Mouse (Mus musculus) midbrain, embryonic 14.5 days (tissue): ENCODE measurements around the gene Stk31. TPM values are rescaled to one million over a fixed set of nuclear protein-coding genes. Genes with fewer than 3 reads are reported as not detected.

ENCODE experiments used
- ATAC-seq: fragments of 200-750 bp; cut with Nextera tagmentation; 2 replicates; pipeline ENCODE4 v1.8.0; 2017; ENCODE audit warnings: moderate number of reproducible peaks, moderate library complexity; ENCODE audit not compliant: low FRiP score, low TSS enrichment
- DNase-seq: peaks from one replicate; pipeline ENCODE4 v3.0.0-alpha.2; 2015
- H3K27ac ChIP-seq: fragments of 300-500 bp; sonication (generic); replicated peaks from 2 replicates; pipeline ENCODE4 v1.5.1; 2014; ENCODE audit warnings: mild to moderate bottlenecking, low read depth, low read length, moderate library complexity
- H3K27me3 ChIP-seq: fragments of 300-500 bp; sonication (generic); 2 replicates; pipeline ENCODE4 v1.6.1; 2014; ENCODE audit warnings: low read length, control low read depth, mixed read lengths; ENCODE audit not compliant: control insufficient read depth, insufficient read depth
- H3K36me3 ChIP-seq: fragments of 300-500 bp; sonication (generic); 2 replicates; pipeline ENCODE4 v1.6.1; 2014; ENCODE audit warnings: low read length, control low read depth; ENCODE audit not compliant: control insufficient read depth, insufficient read depth
- H3K4me1 ChIP-seq: fragments of 300-500 bp; sonication (generic); 2 replicates; pipeline ENCODE4 v1.6.1; 2014; ENCODE audit warnings: mild to moderate bottlenecking, antibody characterized with exemption, low read length, control low read depth; ENCODE audit not compliant: control insufficient read depth, insufficient read depth
- H3K4me2 ChIP-seq: fragments of 300-500 bp; sonication (generic); 2 replicates; pipeline ENCODE4 v1.6.1; 2014; ENCODE audit warnings: mild to moderate bottlenecking, low read length, moderate library complexity
- H3K4me3 ChIP-seq: fragments of 300-500 bp; sonication (generic); replicated peaks from 2 replicates; pipeline ENCODE4 v1.5.1; 2014; ENCODE audit warnings: low read depth, low read length
- H3K9ac ChIP-seq: fragments of 300-500 bp; sonication (generic); replicated peaks from 2 replicates; pipeline ENCODE4 v1.6.1; 2014; ENCODE audit warnings: mild to moderate bottlenecking, low read length, moderate library complexity
- H3K9me3 ChIP-seq: fragments of 300-500 bp; sonication (generic); 2 replicates; pipeline ENCODE4 v1.6.1; 2016; ENCODE audit warnings: low read length, control low read depth, mixed read lengths; ENCODE audit not compliant: control insufficient read depth
- WGBS: fragments of 180-500 bp; shearing (Covaris S2); extraction: QIAGEN DNeasy Blood & Tissue Kit; methylation state at CpG from one replicate; pipeline ENCODE4 v1.1.7; 2014; 5-methylcytosine and 5-hydroxymethylcytosine counted together
- polyA plus RNA-seq: library from polyadenylated mRNA; unstranded; fragments of >200 nt; fragmentation: Nextera tagmentation; extraction: Ambion mirVana; gene quantifications from 2 replicates; pipeline ENCODE4 v1.2.1, GENCODE M21; 2014

The Stk31 gene
- not detected in 2 replicates for polyA plus RNA-seq

GRCm38 (mm10) chr6:49395316-49395715, at the start of gene Stk31:
Gene Stk31, plus strand, starts transcription at chr6:49395604.
- Histone ChIP-seq H3K9ac (no peak within 1 kb of the TSS), H3K9me3 (no peaks in the 10 kb centered on the region), H3K4me1 (no peaks in the 10 kb centered on the region), H3K4me3 (no peak within 1 kb of the TSS), H3K27me3 (no peaks in the 10 kb centered on the region), H3K27ac (no peak within 1 kb of the TSS), H3K4me2 (no peak within 1 kb of the TSS), H3K36me3 (no peaks in the 10 kb centered on the region)
- 84% methylated on average over 34 of the region's 34 CpGs for WGBS
- DNase-seq (no peak), ATAC-seq (no peak)

- H3K9ac ChIP-seq: no peak overlapping the region
- H3K27ac ChIP-seq: no peak overlapping the region
- no peaks in the 10 kb centered on the region for H3K36me3 ChIP-seq
- no peak overlapping the region for H3K4me3 ChIP-seq
- no peaks in the 10 kb centered on the region for H3K9me3 ChIP-seq
- H3K4me1 ChIP-seq: no peaks in the 10 kb centered on the region
- WGBS: 90% methylated on average over 7 of the region's 7 CpGs
- no peak for ATAC-seq
- no peak for DNase-seq
- no peaks in the 10 kb centered on the region for H3K27me3 ChIP-seq
- no peak overlapping the region for H3K4me2 ChIP-seq
Observed at GRCm38 (mm10) chr6:49349826-49350225, 45.6 kb upstream of the Stk31 start.

GRCm38 (mm10) chr6:49354613-49355012, 40.8 kb upstream of the Stk31 start:
- DNase-seq: no peak
- no peaks in the 10 kb centered on the region for H3K4me1 ChIP-seq
- no peaks in the 10 kb centered on the region for H3K36me3 ChIP-seq
- no peak overlapping the region for H3K4me3 ChIP-seq
- H3K4me2 ChIP-seq: no peak overlapping the region
- no peaks in the 10 kb centered on the region for H3K9me3 ChIP-seq
- 94% methylated on average over 3 of the region's 3 CpGs for WGBS
- no peak overlapping the region for H3K27ac ChIP-seq
- no peaks in the 10 kb centered on the region for H3K27me3 ChIP-seq
- no peak for ATAC-seq
- no peak overlapping the region for H3K9ac ChIP-seq

- 74% methylated on average over 4 of the region's 4 CpGs for WGBS
- Histone ChIP-seq H3K4me1 (no peaks in the 10 kb centered on the region), H3K36me3 (no peaks in the 10 kb centered on the region), H3K4me3 (no peak overlapping the region), H3K9me3 (no peaks in the 10 kb centered on the region), H3K27me3 (no peaks in the 10 kb centered on the region), H3K4me2 (no peak overlapping the region), H3K9ac (no peak overlapping the region), H3K27ac (no peak overlapping the region)
- ATAC-seq (no peak), DNase-seq (no peak)
Observed at GRCm38 (mm10) chr6:49355171-49355570, 40.2 kb upstream of the Stk31 start.

- no peak for ATAC-seq
- no peak for DNase-seq
- H3K9ac ChIP-seq: no peak overlapping the region
Observed at GRCm38 (mm10) chr6:49360420-49360819, 35.0 kb upstream of the Stk31 start.

GRCm38 (mm10) chr6:49367159-49368054, 28.0 kb upstream of the Stk31 start, which contains the start of gene Fam221a:
Gene Fam221a, plus strand, starts transcription at chr6:49367739.
- peak within 1 kb of the TSS; percentile 57 for H3K4me3 ChIP-seq
- DNase-seq: peak; percentile 89
- no peaks in the 10 kb centered on the region for H3K9me3 ChIP-seq
- H3K36me3 ChIP-seq: no peaks in the 10 kb centered on the region
- H3K27ac ChIP-seq: peak within 1 kb of the TSS; percentile 45; the same call in 1 of the 2 replicates
- WGBS: 4% methylated on average over 49 of the region's 49 CpGs
- H3K27me3 ChIP-seq: no peaks in the 10 kb centered on the region
- peak within 1 kb of the TSS; percentile 54 for H3K9ac ChIP-seq
- H3K4me1 ChIP-seq: peaks cover 4% of the 10 kb centered on the region
- H3K4me2 ChIP-seq: peak within 1 kb of the TSS; percentile 90
- ATAC-seq: peak; percentile 96

More at GRCm38 (mm10) chr6:49360420-49360819, 35.0 kb upstream of the Stk31 start:
- no peak overlapping the region for H3K27ac ChIP-seq
- no peaks in the 10 kb centered on the region for H3K9me3 ChIP-seq
- no peaks in the 10 kb centered on the region for H3K27me3 ChIP-seq
- no peaks in the 10 kb centered on the region for H3K4me1 ChIP-seq
- no peak overlapping the region for H3K4me2 ChIP-seq
- no peak overlapping the region for H3K4me3 ChIP-seq
- no peaks in the 10 kb centered on the region for H3K36me3 ChIP-seq

GRCm38 (mm10) chr6:49368212-49368611, 27.2 kb upstream of the Stk31 start:
- H3K4me2 ChIP-seq: peak overlapping the region; percentile 90
- no peaks in the 10 kb centered on the region for H3K9me3 ChIP-seq
- DNase-seq: no peak
- H3K4me3 ChIP-seq: peak overlapping the region; percentile 57
- ATAC-seq: no peak
- H3K27me3 ChIP-seq: no peaks in the 10 kb centered on the region
- H3K36me3 ChIP-seq: no peaks in the 10 kb centered on the region
- H3K27ac ChIP-seq: no peak overlapping the region
- whole genome bisulfite sequencing: 29% methylated on average over 3 of the region's 3 CpGs
- peaks cover 4% of the 10 kb centered on the region for H3K4me1 ChIP-seq
- peak overlapping the region; percentile 54 for H3K9ac ChIP-seq

- Histone ChIP-seq H3K4me3 (no peak overlapping the region), H3K36me3 (no peaks in the 10 kb centered on the region), H3K9me3 (no peaks in the 10 kb centered on the region), H3K9ac (no peak overlapping the region), H3K4me1 (peaks cover 4% of the 10 kb centered on the region), H3K27ac (no peak overlapping the region), H3K27me3 (no peaks in the 10 kb centered on the region), H3K4me2 (no peak overlapping the region)
- DNase-seq: no peak
- no peak for ATAC-seq
- WGBS: 89% methylated on average over 4 of the region's 4 CpGs
Observed at GRCm38 (mm10) chr6:49372705-49373104, 22.7 kb upstream of the Stk31 start.

GRCm38 (mm10) chr6:49373943-49374342, 21.5 kb upstream of the Stk31 start:
- Histone ChIP-seq H3K4me1 (no peaks in the 10 kb centered on the region), H3K4me3 (no peak overlapping the region), H3K9me3 (no peaks in the 10 kb centered on the region), H3K9ac (no peak overlapping the region), H3K27ac (no peak overlapping the region), H3K27me3 (no peaks in the 10 kb centered on the region), H3K4me2 (no peak overlapping the region), H3K36me3 (no peaks in the 10 kb centered on the region)
- 74% methylated on average over 2 of the region's 2 CpGs for WGBS
- DNase-seq (no peak), ATAC-seq (no peak)
